Mouse (Mus musculus): ENCODE measurements at regions not wholly inside any gene's neighbourhood (a gene's known extent, or its start where the extent isn't known, plus 50 kb on each side); places are given as distances from the start of the nearest gene placed in this dataset.

- Histone ChIP-seq H3K9ac (ENCODE audit: low read depth, low read length) (no peak overlapping the region), H3K79me2 (ENCODE audit: control insufficient read depth, insufficient read depth, low read length) (no peaks in the 10 kb centered on the region), H3K4me3 (ENCODE audit: insufficient read depth, low read depth, low read length) (no peak overlapping the region), H3K36me3 (ENCODE audit: control insufficient read depth, insufficient read depth, low read length) (no peaks in the 10 kb centered on the region), H3K27me3 (ENCODE audit: control insufficient read depth, insufficient read depth, low read length) (no peaks in the 10 kb centered on the region), H3K4me1 (ENCODE audit: control insufficient read depth, insufficient read depth, low read length) (no peaks in the 10 kb centered on the region), H3K27ac (replicated peaks; ENCODE audit: insufficient read depth, low read depth, low read length) (no peak overlapping the region)
- WGBS, result 24% methylated on average over 10 of the region's 10 CpGs
- no peak for TF ChIP-seq POLR2A (IDR thresholded peaks at IDR 0.05; ENCODE audit: extremely low read depth, insufficient read depth, low read length)
- peak; percentile 92 for TF ChIP-seq CTCF (IDR thresholded peaks at IDR 0.05; ENCODE audit: low read depth, low read length)
- DNase-seq (ENCODE audit: extremely low read depth, low read depth, low spot score), result peak; percentile 47
Measured at GRCm38 (mm10) chr16:29728769-29729481, 149.8 kb downstream of the Opa1 start.

- Histone ChIP-seq H3K79me2 (ENCODE audit: control insufficient read depth, insufficient read depth, low read length) (no peaks in the 10 kb centered on the region), H3K27ac (replicated peaks; ENCODE audit: insufficient read depth, low read depth, low read length) (no peak overlapping the region), H3K4me1 (ENCODE audit: control insufficient read depth, insufficient read depth, low read length) (no peaks in the 10 kb centered on the region), H3K9ac (ENCODE audit: low read depth, low read length) (no peak overlapping the region), H3K4me3 (ENCODE audit: insufficient read depth, low read depth, low read length) (no peak overlapping the region), H3K27me3 (ENCODE audit: control insufficient read depth, insufficient read depth, low read length) (no peaks in the 10 kb centered on the region), H3K36me3 (ENCODE audit: control insufficient read depth, insufficient read depth, low read length) (no peaks in the 10 kb centered on the region)
- no peak for DNase-seq (ENCODE audit: extremely low read depth, low read depth, low spot score)
- 61% methylated on average over 5 of the region's 5 CpGs for WGBS
- TF ChIP-seq CTCF (IDR thresholded peaks at IDR 0.05; ENCODE audit: low read depth, low read length), result no peak
- no peak for TF ChIP-seq POLR2A (IDR thresholded peaks at IDR 0.05; ENCODE audit: extremely low read depth, insufficient read depth, low read length)
Measured at GRCm38 (mm10) chr16:29730010-29730409, 150.9 kb downstream of the Opa1 start.

GRCm38 (mm10) chr16:29732889-29733288, 153.8 kb downstream of the Opa1 start:
- no peaks in the 10 kb centered on the region for H3K79me2 ChIP-seq (ENCODE audit: control insufficient read depth, insufficient read depth, low read length)
- TF ChIP-seq POLR2A (IDR thresholded peaks at IDR 0.05; ENCODE audit: extremely low read depth, insufficient read depth, low read length) (no peak), CTCF (IDR thresholded peaks at IDR 0.05; ENCODE audit: low read depth, low read length) (no peak)
- no peak overlapping the region for H3K9ac ChIP-seq (ENCODE audit: low read depth, low read length)
- no peaks in the 10 kb centered on the region for H3K36me3 ChIP-seq (ENCODE audit: control insufficient read depth, insufficient read depth, low read length)
- H3K4me1 ChIP-seq (ENCODE audit: control insufficient read depth, insufficient read depth, low read length), result no peaks in the 10 kb centered on the region
- H3K4me3 ChIP-seq (ENCODE audit: insufficient read depth, low read depth, low read length), result no peak overlapping the region
- 66% methylated on average over 1 of the region's 1 CpGs for WGBS
- no peaks in the 10 kb centered on the region for H3K27me3 ChIP-seq (ENCODE audit: control insufficient read depth, insufficient read depth, low read length)
- no peak for DNase-seq (ENCODE audit: extremely low read depth, low read depth, low spot score)
- no peak overlapping the region for H3K27ac ChIP-seq (replicated peaks; ENCODE audit: insufficient read depth, low read depth, low read length)

- H3K36me3 ChIP-seq (ENCODE audit: control insufficient read depth, insufficient read depth, low read length), result no peaks in the 10 kb centered on the region
- H3K27me3 ChIP-seq (ENCODE audit: control insufficient read depth, insufficient read depth, low read length), result no peaks in the 10 kb centered on the region
- H3K79me2 ChIP-seq (ENCODE audit: control insufficient read depth, insufficient read depth, low read length), result no peaks in the 10 kb centered on the region
- no peak overlapping the region for H3K4me3 ChIP-seq (ENCODE audit: insufficient read depth, low read depth, low read length)
- DNase-seq (ENCODE audit: extremely low read depth, low read depth, low spot score), result no peak
- no peak for TF ChIP-seq CTCF (IDR thresholded peaks at IDR 0.05; ENCODE audit: low read depth, low read length)
- TF ChIP-seq POLR2A (IDR thresholded peaks at IDR 0.05; ENCODE audit: extremely low read depth, insufficient read depth, low read length), result no peak
- WGBS, result 95% methylated on average over 10 of the region's 10 CpGs
- no peaks in the 10 kb centered on the region for H3K4me1 ChIP-seq (ENCODE audit: control insufficient read depth, insufficient read depth, low read length)
- no peak overlapping the region for H3K9ac ChIP-seq (ENCODE audit: low read depth, low read length)
- H3K27ac ChIP-seq (replicated peaks; ENCODE audit: insufficient read depth, low read depth, low read length), result no peak overlapping the region
Measured at GRCm38 (mm10) chr16:29733847-29734246, 154.7 kb downstream of the Opa1 start.

GRCm38 (mm10) chr16:29734324-29734723, 155.2 kb downstream of the Opa1 start:
- no peaks in the 10 kb centered on the region for H3K4me1 ChIP-seq (ENCODE audit: control insufficient read depth, insufficient read depth, low read length)
- peak; percentile 53 for DNase-seq (ENCODE audit: extremely low read depth, low read depth, low spot score)
- no peak overlapping the region for H3K27ac ChIP-seq (replicated peaks; ENCODE audit: insufficient read depth, low read depth, low read length)
- H3K27me3 ChIP-seq (ENCODE audit: control insufficient read depth, insufficient read depth, low read length), result no peaks in the 10 kb centered on the region
- no peaks in the 10 kb centered on the region for H3K36me3 ChIP-seq (ENCODE audit: control insufficient read depth, insufficient read depth, low read length)
- no peak for TF ChIP-seq POLR2A (IDR thresholded peaks at IDR 0.05; ENCODE audit: extremely low read depth, insufficient read depth, low read length)
- no peak; the same call in 1 of the 2 replicates for TF ChIP-seq CTCF (IDR thresholded peaks at IDR 0.05; ENCODE audit: low read depth, low read length)
- no peaks in the 10 kb centered on the region for H3K79me2 ChIP-seq (ENCODE audit: control insufficient read depth, insufficient read depth, low read length)
- no peak overlapping the region for H3K4me3 ChIP-seq (ENCODE audit: insufficient read depth, low read depth, low read length)
- WGBS, result 32% methylated on average over 1 of the region's 1 CpGs
- H3K9ac ChIP-seq (ENCODE audit: low read depth, low read length), result no peak overlapping the region

- WGBS, result 53% methylated on average over 12 of the region's 12 CpGs
- Histone ChIP-seq H3K4me1 (ENCODE audit: control insufficient read depth, insufficient read depth, low read length) (no peaks in the 10 kb centered on the region), H3K27me3 (ENCODE audit: control insufficient read depth, insufficient read depth, low read length) (no peaks in the 10 kb centered on the region), H3K27ac (replicated peaks; ENCODE audit: insufficient read depth, low read depth, low read length) (no peak overlapping the region), H3K79me2 (ENCODE audit: control insufficient read depth, insufficient read depth, low read length) (no peaks in the 10 kb centered on the region), H3K9ac (ENCODE audit: low read depth, low read length) (no peak overlapping the region), H3K36me3 (ENCODE audit: control insufficient read depth, insufficient read depth, low read length) (no peaks in the 10 kb centered on the region), H3K4me3 (ENCODE audit: insufficient read depth, low read depth, low read length) (no peak overlapping the region)
- TF ChIP-seq POLR2A (IDR thresholded peaks at IDR 0.05; ENCODE audit: extremely low read depth, insufficient read depth, low read length), result no peak
- no peak for TF ChIP-seq CTCF (IDR thresholded peaks at IDR 0.05; ENCODE audit: low read depth, low read length)
- peak; percentile 10 for DNase-seq (ENCODE audit: extremely low read depth, low read depth, low spot score)
Measured at GRCm38 (mm10) chr16:29734738-29735250, 155.7 kb downstream of the Opa1 start.
